Mouse (Mus musculus) CD4-positive, CD25-positive, alpha-beta regulatory T cell, adult 2 months (primary cell): ENCODE data around the gene Gm9639.
"Not testable (repeated sequence)": the region's sequence is repeated elsewhere in the genome, so short reads cannot be mapped to it uniquely, and the experiment has no call there.

Experiments
- DNase-seq: peaks from one replicate; pipeline ENCODE4 v3.0.0-alpha.2; 2012; ENCODE audit warnings: low read depth, low spot score

Gm9639 gene

DNA sequence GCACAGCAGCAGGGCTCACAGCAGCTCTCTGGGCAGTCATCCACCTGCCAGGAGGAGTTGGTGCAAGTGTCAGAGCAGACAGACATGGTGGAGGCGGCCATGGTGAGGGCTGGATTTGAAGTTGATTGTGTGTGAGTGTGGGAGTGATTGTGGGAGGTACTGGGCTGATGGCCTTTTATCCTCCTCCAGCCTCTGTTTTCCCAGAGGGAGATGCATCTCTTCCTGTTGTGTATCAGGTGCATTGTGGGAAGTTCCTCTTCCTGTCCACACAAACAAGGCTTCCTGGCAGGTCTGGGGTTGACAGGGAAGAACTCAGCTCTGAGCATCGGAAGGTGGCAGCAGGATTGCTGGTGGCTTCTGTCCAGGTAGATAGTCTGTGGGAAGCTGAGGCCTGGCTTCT lies at the start of gene Gm9639:
TSS of gene Gm9639 (minus strand) at position 101 of the 400 bp plus-strand sequence.
- DNase-seq = no peak

DNA sequence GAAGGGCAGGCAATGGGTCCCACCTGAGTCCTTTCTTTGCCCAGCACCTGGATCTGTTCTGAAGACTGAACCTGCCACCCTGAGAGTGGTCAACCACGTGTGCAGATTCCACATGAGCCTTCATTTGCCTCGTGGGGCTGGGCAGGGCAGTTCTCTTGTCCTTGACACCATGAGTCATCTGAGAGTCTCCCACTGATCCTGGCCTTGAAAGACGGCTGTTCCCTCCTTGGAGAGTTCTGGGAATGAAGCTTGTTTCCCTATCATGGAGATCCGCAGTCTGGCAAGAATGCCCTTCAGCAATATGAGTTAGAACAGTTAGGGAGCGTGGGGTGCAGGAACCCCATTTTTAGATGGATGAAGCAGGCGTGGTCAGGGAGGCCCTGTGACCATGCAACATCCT lies 44.1 kb upstream of the Gm9639 start:
- DNase-seq = no peak

DNA sequence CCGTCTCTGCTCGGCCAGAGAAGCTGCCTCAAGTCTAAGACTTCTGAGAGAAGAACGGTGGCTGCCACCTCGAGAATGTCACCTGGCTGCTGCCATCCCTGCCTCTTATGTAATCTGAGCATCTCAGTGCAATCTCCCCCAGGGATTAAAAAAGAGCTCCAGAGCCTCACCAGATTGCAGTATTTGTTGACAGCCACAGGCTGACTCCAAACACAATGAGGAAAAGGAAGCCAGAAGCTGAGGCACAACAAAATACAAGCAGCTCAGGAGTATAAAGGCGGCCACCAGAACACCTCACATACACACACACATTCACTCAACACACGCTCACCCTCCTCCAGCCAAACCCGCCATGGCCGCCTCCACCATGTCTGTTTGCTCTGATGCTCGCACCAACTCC lies 40.8 kb upstream of the Gm9639 start, which contains the start of gene Krtap10-10:
TSS of gene Krtap10-10 (plus strand) at position 301 of the 400 bp plus-strand sequence.
- no peak for DNase-seq

DNA sequence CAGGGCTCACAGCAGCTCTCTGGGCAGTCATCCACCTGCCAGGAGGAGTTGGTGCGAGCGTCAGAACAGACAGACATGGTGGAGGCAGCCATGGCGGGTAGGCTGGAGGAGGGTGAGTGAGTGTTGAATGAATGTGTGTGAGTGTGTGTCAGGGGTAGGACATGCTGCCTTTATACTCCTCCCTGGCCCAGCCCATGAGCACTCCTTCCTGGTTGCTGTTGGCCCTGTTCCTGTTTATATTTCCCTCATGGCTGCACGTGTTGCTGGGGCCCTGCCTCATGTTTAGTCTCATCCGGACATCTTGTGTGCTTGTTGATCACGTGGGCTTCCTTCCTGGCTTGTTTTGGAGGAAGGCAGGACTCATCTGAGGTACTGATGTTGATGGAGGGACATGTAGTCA lies 32.1 kb upstream of the Gm9639 start, which contains the start of gene Krtap10-4:
TSS of gene Krtap10-4 (minus strand) at position 145 of the 400 bp plus-strand sequence.
- no peak for DNase-seq

DNA sequence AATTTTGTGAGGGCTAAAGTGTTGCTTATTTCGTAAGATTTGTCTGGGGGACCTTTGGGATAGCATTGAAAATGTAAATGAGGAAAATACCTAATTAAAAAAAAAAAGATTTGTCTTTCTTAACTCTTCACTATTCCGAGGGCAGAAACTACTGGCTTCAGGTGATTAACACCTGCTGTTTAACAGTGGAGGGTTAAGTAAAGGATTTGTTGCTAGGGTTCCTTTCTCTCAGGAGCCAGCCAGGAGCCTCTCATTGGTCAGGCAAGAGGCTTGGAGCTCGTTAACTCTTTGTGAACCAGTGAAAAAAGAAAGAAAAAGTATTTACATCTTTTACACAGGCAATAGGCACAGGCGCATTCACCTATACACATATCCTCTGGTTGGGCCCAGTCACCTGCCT lies 24.3 kb upstream of the Gm9639 start:
- DNase-seq = no peak

DNA sequence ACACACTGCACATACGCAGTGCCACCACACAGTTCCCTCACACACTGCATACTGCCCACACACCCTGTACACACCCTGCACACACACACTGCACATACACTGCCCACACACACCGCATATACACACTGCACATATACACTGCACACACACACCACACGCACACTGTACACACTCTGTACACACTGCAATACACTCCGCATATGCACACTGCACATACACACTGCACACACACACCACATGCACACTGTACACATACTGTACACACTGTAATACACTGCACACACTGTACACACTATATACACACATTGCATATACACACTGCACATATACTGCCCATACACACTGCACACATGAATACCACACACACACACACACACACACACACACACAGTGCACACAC lies 23.6 kb upstream of the Gm9639 start:
- DNase-seq = no peak

DNA sequence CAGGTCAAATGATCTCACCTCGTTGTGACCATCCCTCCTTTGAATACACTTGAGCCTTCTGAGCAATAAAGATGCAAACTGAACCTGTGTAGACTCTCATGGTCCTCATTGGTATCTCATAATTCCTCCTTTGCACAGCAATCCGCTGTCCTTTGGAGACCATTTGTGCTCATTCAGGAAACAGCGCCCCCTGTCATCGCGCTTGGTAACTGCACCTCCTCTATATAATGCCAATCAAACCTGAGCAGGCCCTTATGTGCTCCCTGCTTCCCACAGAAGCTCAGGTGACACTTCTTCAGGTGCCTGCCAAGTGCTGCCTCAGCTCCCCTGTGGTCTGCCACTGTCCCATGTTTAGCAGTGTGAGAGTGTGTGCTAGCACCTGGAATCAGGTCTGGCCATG lies 20.6 kb upstream of the Gm9639 start:
- DNase-seq = peak; percentile 57

DNA sequence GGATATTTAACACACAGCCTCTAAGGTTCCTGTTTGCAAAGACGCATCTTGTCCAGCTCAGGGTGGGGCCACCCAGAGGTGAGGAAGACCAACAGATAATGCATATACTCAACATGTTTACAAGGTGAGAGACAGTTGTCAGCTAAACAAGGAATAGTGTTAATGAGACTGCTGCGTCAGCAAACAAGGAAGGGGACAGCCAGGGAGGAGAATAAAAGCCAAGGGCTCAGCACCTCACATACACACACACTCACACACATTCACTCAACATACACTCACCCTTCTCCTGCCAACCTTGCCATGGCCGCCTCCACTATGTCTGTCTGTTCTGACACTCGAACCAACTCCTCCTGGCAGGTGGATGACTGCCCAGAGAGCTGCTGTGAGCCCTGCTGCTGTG lies 19.5 kb upstream of the Gm9639 start, which contains the start of gene Gm2696:
TSS of gene Gm2696 (plus strand) at position 301 of the 400 bp plus-strand sequence.
- DNase-seq = no peak

DNA sequence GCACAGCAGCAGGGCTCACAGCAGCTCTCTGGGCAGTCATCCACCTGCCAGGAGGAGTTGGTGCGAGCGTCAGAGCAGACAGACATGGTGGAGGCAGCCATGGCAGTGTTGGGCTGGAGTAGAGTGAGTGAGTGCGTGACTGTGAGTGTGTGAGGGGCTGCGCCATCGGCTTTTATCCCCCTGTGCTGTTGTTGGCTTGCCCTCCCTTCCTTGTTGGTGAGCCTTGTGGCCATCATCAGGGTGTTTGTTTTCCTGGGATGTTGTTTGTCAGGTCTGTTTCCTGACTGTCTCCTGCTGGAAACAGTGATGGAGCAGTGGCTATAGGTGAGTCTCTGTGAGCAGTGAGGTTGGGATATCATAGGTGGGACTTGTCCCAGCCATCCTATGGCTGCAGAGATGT lies 16.9 kb upstream of the Gm9639 start, which contains the start of gene Gm9507:
TSS of gene Gm9507 (minus strand) at position 101 of the 400 bp plus-strand sequence.
- no peak for DNase-seq

DNA sequence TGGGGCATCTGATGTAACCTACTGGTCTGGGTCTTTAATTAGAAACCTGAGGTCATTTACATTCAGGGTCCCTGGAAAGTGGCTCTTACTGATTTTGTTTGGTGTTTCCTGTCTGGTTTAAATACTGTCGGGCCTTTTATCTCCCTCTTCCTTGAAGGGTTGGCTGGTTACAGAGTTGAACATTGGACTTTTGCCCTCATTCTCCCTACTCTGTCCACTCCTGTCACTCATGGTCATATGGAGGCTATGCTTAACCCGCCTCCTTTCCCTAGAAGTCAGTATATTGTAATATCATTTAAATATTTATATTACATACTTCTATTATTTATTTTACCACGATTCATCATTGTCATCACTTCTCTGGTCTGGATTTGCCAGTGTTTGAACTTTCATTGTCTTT lies 9.2 kb upstream of the Gm9639 start:
- DNase-seq = no peak

DNA sequence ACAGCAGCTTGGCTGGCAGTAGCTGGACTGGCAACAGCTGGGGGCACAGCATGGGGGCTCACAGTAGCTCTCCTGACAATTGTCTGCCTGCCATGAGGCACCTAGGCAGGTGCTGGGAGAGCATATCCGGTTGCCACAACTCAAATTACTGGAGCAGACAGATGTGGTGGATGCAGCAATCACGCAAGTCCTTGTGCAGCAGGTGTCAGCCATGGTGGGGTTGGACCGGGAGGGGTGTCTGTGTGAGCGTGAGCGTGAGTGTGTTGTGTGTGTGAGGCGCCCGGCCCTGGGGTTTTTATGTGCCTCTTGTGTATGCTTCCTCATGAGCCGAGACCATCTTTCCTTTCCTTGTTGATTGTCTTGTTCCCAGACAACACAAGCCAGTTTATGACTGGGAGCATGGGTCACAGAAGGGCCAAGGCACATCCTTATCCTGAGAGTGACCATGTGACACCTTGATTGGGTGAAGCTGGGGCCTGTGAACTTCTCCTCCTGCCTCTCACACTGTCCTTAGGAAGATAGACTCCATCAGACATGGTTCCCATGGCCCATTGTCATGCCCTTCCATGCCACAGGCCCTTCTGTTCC lies 4.1 kb upstream of the Gm9639 start, which contains the start of gene Gm19668:
TSS of gene Gm19668 (minus strand) at position 213 of the 588 bp plus-strand sequence.
- DNase-seq = no peak

DNA sequence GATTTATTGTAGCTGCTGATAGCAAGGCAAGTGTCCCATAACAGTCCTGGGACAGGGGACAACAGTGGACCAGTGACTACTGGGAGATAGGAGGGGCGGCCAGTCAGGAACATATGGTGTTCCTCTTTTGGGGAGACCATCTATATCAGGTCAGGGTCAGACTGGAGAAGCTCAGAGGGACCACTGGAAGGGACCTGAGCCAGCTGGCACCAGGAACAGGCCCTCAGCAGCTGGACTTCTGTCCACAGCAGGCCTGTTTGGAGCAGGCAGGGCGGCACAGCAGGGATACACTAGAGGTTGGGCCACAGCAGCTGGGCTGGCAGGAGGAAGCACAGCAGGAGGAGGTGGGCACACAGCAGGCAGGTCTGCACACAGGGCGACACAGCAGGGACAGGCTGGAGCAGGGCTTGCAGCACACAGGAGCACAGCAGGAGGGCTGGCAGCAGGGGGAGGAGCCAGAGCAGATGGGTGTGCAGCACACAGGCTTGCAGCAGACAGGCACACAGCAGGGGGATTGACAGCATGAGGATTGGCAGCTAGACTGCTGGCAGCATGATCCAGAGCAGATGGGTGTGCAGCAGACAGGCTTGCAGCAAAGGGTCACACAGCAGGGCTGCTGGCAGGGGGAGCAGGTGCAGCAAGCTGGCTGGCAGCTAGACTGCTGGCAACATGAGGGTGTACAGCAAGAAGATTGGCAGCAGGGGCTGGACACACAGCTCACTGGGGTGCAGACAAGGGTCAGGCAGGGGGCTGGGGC lies 3.5 kb upstream of the Gm9639 start:
- not testable (repeated sequence) for DNase-seq

DNA sequence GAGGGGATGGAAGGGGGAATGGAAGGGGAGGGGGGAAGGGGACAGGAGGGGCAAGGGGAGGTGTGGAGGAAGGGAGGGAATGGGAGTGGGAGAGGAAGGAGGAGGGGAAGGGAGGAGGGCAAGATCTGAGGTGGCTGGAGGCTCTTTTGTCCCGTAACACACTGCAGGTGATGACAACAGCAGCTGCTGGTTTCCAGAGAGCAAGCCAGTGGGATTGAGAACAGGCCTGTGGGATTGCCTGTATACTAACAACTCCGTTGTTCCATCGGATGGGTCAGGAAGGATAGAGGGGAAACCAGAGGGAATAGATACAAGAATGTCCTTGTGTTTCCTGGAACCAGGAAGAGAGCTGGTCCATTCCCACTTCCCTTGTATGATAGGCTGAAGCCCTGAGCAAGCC lies 2.8 kb upstream of the Gm9639 start:
- DNase-seq = no peak

DNA sequence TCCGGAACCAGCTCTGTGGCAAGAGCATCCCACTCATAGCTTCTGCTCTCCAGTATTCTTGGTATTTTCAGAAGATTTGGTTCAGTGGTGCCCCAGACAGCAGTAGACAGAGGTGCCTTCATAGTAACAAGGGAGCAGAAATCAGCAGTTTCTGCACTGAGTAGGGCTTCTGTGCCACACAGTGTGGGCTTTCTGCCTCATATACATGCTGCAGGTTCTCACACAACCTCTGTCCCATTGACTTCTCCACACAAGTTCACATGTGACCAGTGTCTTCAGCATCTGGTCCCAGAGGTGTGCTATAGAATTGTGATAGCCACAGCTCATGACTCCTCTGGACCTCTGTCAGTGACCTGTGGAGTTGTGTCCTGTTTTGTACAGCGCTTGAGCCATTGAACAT lies 6.3 kb downstream of the Gm9639 start:
- DNase-seq = no peak

DNA sequence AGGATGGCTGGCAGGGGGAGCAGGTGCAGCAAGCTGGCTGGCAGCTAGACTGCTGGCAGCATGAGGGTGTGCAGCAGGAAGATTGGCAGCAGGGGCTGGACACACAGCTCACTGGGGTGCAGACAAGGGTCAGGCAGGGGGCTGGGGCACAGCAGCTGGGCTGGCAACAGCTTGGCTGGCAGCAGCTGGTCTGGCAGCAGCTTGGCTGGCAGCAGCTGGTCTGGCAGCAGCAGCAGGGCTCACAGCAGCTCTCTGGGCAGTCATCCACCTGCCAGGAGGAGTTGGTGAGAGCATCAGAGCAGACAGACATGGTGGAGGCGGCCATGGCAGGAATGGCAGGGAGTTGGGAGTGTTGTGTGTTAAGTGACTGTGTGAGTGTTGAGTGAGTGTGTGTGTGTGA lies 7.0 kb downstream of the Gm9639 start, which contains the start of gene Gm7137:
TSS of gene Gm7137 (minus strand) at position 325 of the 400 bp plus-strand sequence.
- DNase-seq = not testable (repeated sequence)

DNA sequence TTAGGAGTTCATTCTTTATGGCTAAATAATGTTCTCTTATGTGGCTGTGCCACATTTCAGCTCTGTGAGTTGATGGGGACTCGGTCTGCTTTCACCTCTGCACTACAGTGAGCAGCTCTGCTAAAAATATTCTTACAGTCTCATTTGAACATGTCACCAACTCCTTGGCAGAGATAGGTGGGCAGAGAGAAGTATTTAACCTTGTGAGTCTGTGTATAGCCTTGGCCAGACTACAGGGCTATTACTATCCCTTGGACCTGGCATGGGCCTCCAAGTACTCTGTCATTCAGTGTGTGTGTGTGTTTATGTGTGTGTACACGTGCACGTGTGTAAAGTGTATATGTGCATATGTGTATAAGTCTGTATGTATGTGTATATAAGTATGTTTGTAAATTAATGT lies 11.5 kb downstream of the Gm9639 start:
- not testable (repeated sequence) for DNase-seq

DNA sequence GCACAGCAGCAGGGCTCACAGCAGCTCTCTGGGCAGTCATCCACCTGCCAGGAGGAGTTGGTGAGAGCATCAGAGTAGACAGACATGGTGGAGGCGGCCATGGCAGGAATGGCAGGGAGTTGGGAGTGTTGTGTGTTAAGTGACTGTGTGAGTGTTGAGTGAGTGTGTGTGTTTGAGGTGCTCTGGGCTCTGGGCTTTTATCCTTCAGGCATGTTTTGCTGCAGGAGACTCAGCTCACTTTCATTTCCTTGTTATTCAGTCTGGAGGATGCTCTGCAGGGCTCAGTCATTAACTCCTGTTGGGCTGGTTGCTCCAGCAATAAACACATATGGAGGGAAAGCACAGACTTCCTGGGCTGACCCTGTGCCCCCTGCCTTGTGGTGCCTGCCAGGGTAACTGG lies 12.4 kb downstream of the Gm9639 start, which contains the start of gene Gm3250:
TSS of gene Gm3250 (minus strand) at position 101 of the 400 bp plus-strand sequence.
- DNase-seq = not testable (repeated sequence)

DNA sequence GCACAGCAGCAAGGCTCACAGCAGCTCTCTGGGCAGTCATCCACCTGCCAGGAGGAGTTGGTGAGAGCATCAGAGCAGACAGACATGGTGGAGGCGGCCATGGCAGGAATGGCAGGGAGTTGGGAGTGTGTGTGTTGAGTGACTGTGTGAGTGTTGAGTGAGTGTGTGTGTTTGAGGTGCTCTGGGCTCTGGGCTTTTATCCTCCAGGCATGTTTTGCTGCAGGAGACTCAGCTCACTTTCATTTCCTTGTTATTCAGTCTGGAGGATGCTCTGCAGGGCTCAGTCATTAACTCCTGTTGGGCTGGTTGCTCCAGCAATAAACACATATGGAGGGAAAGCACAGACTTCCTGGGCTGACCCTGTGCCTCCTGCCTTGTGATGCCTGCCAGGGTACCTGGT lies 18.0 kb downstream of the Gm9639 start, which contains the start of gene Gm7138:
TSS of gene Gm7138 (minus strand) at position 101 of the 400 bp plus-strand sequence.
- not testable (repeated sequence) for DNase-seq

DNA sequence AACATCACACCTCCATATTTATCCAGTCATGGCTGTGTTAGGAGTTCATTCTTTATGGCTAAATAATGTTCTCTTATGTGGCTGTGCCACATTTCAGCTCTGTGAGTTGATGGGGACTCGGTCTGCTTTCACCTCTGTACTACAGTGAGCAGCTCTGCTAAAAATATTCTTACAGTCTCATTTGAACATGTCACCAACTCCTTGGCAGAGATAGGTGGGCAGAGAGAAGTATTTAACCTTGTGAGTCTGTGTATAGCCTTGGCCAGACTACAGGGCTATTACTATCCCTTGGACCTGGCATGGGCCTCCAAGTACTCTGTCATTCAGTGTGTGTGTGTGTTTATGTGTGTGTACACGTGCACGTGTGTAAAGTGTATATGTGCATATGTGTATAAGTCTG lies 22.7 kb downstream of the Gm9639 start:
- DNase-seq = not testable (repeated sequence)

DNA sequence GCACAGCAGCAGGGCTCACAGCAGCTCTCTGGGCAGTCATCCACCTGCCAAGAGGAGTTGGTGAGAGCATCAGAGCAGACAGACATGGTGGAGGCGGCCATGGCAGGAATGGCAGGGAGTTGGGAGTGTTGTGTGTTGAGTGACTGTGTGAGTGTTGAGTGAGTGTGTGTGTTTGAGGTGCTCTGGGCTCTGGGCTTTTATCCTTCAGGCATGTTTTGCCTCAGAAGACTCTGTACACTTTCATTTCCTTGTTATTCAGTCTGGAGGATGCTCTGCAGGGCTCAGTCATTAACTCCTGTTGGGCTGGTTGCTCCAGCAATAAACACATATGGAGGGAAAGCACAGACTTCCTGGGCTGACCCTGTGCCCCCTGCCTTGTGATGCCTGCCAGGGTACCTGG lies 23.7 kb downstream of the Gm9639 start, which contains the start of gene Gm3238:
TSS of gene Gm3238 (minus strand) at position 101 of the 400 bp plus-strand sequence.
- DNase-seq = not testable (repeated sequence)

DNA sequence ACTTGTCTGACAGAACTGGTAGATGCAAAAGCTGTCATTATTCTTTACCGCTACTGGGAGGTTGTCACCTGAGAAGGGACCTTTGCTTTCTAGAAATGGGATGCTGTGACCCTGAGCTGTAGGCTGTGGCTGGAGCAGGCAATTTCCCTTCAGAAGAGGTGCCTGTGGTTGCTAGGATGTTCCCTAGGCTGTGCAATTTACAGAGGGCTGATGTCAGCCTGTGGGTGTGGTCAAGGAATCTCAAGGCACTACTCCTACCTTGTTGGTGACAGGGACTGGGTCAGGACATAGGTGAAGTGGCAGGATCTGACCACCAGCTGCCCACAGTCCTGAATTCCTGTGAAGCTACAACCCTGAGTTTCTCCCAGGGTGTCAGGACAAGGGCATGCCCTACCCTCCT lies 25.1 kb downstream of the Gm9639 start:
- DNase-seq = no peak

DNA sequence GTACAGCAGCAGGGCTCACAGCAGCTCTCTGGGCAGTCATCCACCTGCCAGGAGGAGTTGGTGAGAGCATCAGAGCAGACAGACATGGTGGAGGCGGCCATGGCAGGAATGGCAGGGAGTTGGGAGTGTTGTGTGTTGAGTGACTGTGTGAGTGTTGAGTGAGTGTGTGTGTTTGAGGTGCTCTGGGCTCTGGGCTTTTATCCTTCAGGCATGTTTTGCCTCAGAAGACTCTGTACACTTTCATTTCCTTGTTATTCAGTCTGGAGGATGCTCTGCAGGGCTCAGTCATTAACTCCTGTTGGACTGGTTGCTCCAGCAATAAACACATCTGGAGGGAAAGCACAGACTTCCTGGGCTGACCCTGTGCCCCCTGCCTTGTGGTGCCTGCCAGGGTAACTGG lies 35.3 kb downstream of the Gm9639 start, which contains the start of gene Gm3233:
TSS of gene Gm3233 (minus strand) at position 101 of the 400 bp plus-strand sequence.
- not testable (repeated sequence) for DNase-seq
